ENCODE assay signal across 15 mouse cellular contexts in the genomic region with DNA sequence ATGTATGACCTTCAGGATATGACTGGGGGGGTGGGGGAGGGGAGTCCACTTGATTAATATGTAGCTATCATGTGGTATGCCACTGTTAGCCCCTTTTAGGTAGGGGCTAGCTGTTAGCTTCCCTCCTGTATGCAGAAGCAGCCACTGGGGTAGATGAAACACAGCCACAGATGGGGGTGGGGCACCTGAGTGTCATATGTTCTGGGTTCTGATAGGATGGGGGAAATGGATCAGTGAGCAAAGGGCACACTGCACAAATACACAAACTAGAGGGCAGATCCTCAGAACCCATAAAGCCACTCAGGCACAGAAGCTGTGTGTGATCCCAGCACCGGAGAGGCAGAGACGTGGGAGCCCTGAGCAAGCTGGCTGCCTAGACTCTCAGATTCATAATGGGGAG.
"Had no signal": no experiment of that assay in that cellular context is flagged by ENCODE, and none has a peak within 500 bp of the region (broad histone marks: within the 10 kb centered on the region; RNA-seq: fewer than 3 reads in every experiment).

No protein-coding gene starts in this region.

- DNase-seq: kidney, adult 11 months; layer of hippocampus, adult 9-11 months; layer of hippocampus, postnatal 36 days; lung, embryonic 14.5 days; lung, postnatal 10 days; lung, postnatal 4 days; right cerebral cortex, postnatal 14 days; thymus, adult 2 months; thymus, postnatal 25 days had no signal

- H3K9me3 ChIP-seq: limb, embryonic 15.5 days; liver, embryonic 15.5 days; stomach, embryonic 15.5 days had no signal

- H3K36me3 ChIP-seq: limb, embryonic 15.5 days; liver, embryonic 15.5 days; neural tube, embryonic 13.5 days; stomach, embryonic 15.5 days had no signal

- H3K4me1 ChIP-seq: limb, embryonic 15.5 days; liver, embryonic 15.5 days; stomach, embryonic 15.5 days had no signal

- H3K9ac ChIP-seq: limb, embryonic 15.5 days; liver, embryonic 15.5 days; lung, embryonic 14.5 days; neural tube, embryonic 13.5 days; stomach, embryonic 15.5 days had no signal

- H3K4me3 ChIP-seq: limb, embryonic 15.5 days; liver, embryonic 15.5 days; neural tube, embryonic 13.5 days; stomach, embryonic 15.5 days had no signal

- H3K27ac ChIP-seq: limb, embryonic 15.5 days; liver, embryonic 15.5 days; neural tube, embryonic 13.5 days; stomach, embryonic 15.5 days had no signal

- H3K27me3 ChIP-seq: limb, embryonic 15.5 days; liver, embryonic 15.5 days; neural tube, embryonic 13.5 days; stomach, embryonic 15.5 days had no signal

- H3K4me2 ChIP-seq: limb, embryonic 15.5 days; liver, embryonic 15.5 days; lung, embryonic 14.5 days; midbrain, embryonic 11.5 days; neural tube, embryonic 13.5 days; stomach, embryonic 15.5 days had no signal

- ATAC-seq: midbrain, embryonic 16.5 days had no signal
